Mouse (Mus musculus) kidney, embryonic 15.5 days (tissue): ENCODE results near the gene Olfr748. TPM values are rescaled to one million over a fixed set of nuclear protein-coding genes. Genes with fewer than 3 reads are reported as not detected.
"Not testable (repeated sequence)": the region's sequence is repeated elsewhere in the genome, so short reads cannot be mapped to it uniquely, and the experiment has no call there.

ENCODE experiments used
- ATAC-seq: fragments of 200-750 bp; cut with Nextera tagmentation; replicated peaks from 2 replicates; pipeline ENCODE4 v1.8.0; 2017; ENCODE audit warnings: moderate TSS enrichment; ENCODE audit not compliant: low FRiP score
- H3K27ac ChIP-seq: fragments of 300-500 bp; sonication (generic); 2 replicates; pipeline ENCODE4 v1.5.1; 2015; ENCODE audit warnings: mild to moderate bottlenecking, inconsistent platforms
- H3K27me3 ChIP-seq: fragments of 300-500 bp; sonication (generic); 2 replicates; pipeline ENCODE4 v1.6.1; 2015; ENCODE audit warnings: inconsistent platforms
- H3K36me3 ChIP-seq: fragments of 300-500 bp; sonication (generic); 2 replicates; pipeline ENCODE4 v1.6.1; 2015; ENCODE audit warnings: inconsistent platforms
- H3K4me1 ChIP-seq: fragments of 300-500 bp; sonication (generic); 2 replicates; pipeline ENCODE4 v1.6.1; 2015; ENCODE audit warnings: inconsistent platforms
- H3K4me2 ChIP-seq: fragments of 300-500 bp; sonication (generic); 2 replicates; pipeline ENCODE4 v1.6.1; 2015; ENCODE audit warnings: moderate library complexity, mild to moderate bottlenecking, inconsistent platforms
- H3K4me3 ChIP-seq: fragments of 300-500 bp; sonication (generic); replicated peaks from 2 replicates; pipeline ENCODE4 v1.5.1; 2015; ENCODE audit warnings: mild to moderate bottlenecking, inconsistent platforms
- H3K9ac ChIP-seq: fragments of 300-500 bp; sonication (generic); 2 replicates; pipeline ENCODE4 v1.6.1; 2015; ENCODE audit warnings: mild to moderate bottlenecking, inconsistent platforms
- H3K9me3 ChIP-seq: fragments of 300-500 bp; sonication (generic); replicated peaks from 2 replicates; pipeline ENCODE4 v1.6.1; 2016; ENCODE audit warnings: inconsistent platforms
- WGBS: fragments of 180-500 bp; shearing (Covaris S2); methylation state at CpG from one replicate; pipeline ENCODE4 v1.1.7; 2015; ENCODE audit warnings: mixed read lengths; 5-methylcytosine and 5-hydroxymethylcytosine counted together
- polyA plus RNA-seq: library from polyadenylated mRNA; unstranded; fragments of >200 nt; fragmentation: Nextera tagmentation; extraction: Ambion mirVana; gene quantifications from 2 replicates; pipeline ENCODE4 v1.2.1, GENCODE M21; 2015

Olfr748 gene
- not detected in 2 replicates for polyA plus RNA-seq

GRCm38 (mm10) chr14:50707073-50707472, at the start of gene Olfr748:
Olfr748 (plus strand) TSS chr14:50707373.
- 66% methylated on average over 1 of the region's 1 CpGs for WGBS
- no peak within 1 kb of the TSS for H3K4me2 ChIP-seq
- H3K27me3 ChIP-seq: no peaks in the 10 kb centered on the region
- H3K9ac ChIP-seq: no peak within 1 kb of the TSS
- no peak within 1 kb of the TSS for H3K27ac ChIP-seq
- H3K36me3 ChIP-seq: no peaks in the 10 kb centered on the region
- no peaks in the 10 kb centered on the region for H3K4me1 ChIP-seq
- no peak for ATAC-seq
- no peak within 1 kb of the TSS for H3K4me3 ChIP-seq
- no peaks in the 10 kb centered on the region for H3K9me3 ChIP-seq

GRCm38 (mm10) chr14:50693106-50693505, 14.1 kb upstream of the Olfr748 start, which contains the start of gene Olfr747:
Olfr747 (minus strand) TSS chr14:50693206.
- Histone ChIP-seq H3K36me3 (no peaks in the 10 kb centered on the region), H3K27ac (no peak within 1 kb of the TSS), H3K9ac (no peak within 1 kb of the TSS), H3K27me3 (no peaks in the 10 kb centered on the region), H3K4me3 (no peak within 1 kb of the TSS), H3K4me2 (no peak within 1 kb of the TSS), H3K9me3 (no peaks in the 10 kb centered on the region), H3K4me1 (no peaks in the 10 kb centered on the region)
- ATAC-seq: no peak
- 88% methylated on average over 3 of the region's 3 CpGs for WGBS

GRCm38 (mm10) chr14:50719875-50720274, 12.7 kb downstream of the Olfr748 start:
- H3K36me3 ChIP-seq, H3K27ac ChIP-seq, H3K4me3 ChIP-seq, H3K4me1 ChIP-seq, H3K9me3 ChIP-seq, H3K27me3 ChIP-seq, H3K9ac ChIP-seq, ATAC-seq, H3K4me2 ChIP-seq: not testable (repeated sequence)
- WGBS: 92% methylated on average over 15 of the region's 15 CpGs

GRCm38 (mm10) chr14:50722371-50722770, 15.2 kb downstream of the Olfr748 start:
- not testable (repeated sequence) for H3K4me2 ChIP-seq, H3K9ac ChIP-seq, H3K9me3 ChIP-seq, H3K36me3 ChIP-seq, H3K27ac ChIP-seq, H3K4me1 ChIP-seq, H3K27me3 ChIP-seq, ATAC-seq, H3K4me3 ChIP-seq
- 70% methylated on average over 3 of the region's 4 CpGs for WGBS

GRCm38 (mm10) chr14:50740334-50740733, 33.2 kb downstream of the Olfr748 start:
- WGBS: 69% methylated on average over 2 of the region's 2 CpGs
- Histone ChIP-seq H3K4me2 (no peak overlapping the region), H3K36me3 (no peaks in the 10 kb centered on the region), H3K27me3 (no peaks in the 10 kb centered on the region), H3K9ac (no peak overlapping the region), H3K27ac (no peak overlapping the region), H3K9me3 (no peaks in the 10 kb centered on the region), H3K4me1 (no peaks in the 10 kb centered on the region), H3K4me3 (no peak overlapping the region)
- ATAC-seq: no peak

GRCm38 (mm10) chr14:50741584-50741983, 34.4 kb downstream of the Olfr748 start:
- Histone ChIP-seq H3K4me3 (no peak overlapping the region), H3K27ac (no peak overlapping the region), H3K27me3 (no peaks in the 10 kb centered on the region), H3K9ac (no peak overlapping the region), H3K9me3 (no peaks in the 10 kb centered on the region), H3K36me3 (no peaks in the 10 kb centered on the region), H3K4me2 (no peak overlapping the region), H3K4me1 (no peaks in the 10 kb centered on the region)
- 79% methylated on average over 2 of the region's 2 CpGs for WGBS
- ATAC-seq: no peak

GRCm38 (mm10) chr14:50744994-50745393, 37.8 kb downstream of the Olfr748 start, which contains the start of gene Olfr749:
Olfr749 (minus strand) TSS chr14:50745094.
- Histone ChIP-seq H3K27me3 (no peaks in the 10 kb centered on the region), H3K9ac (no peak within 1 kb of the TSS), H3K27ac (no peak within 1 kb of the TSS), H3K4me2 (no peak within 1 kb of the TSS), H3K9me3 (no peaks in the 10 kb centered on the region), H3K36me3 (no peaks in the 10 kb centered on the region), H3K4me1 (no peaks in the 10 kb centered on the region), H3K4me3 (no peak within 1 kb of the TSS)
- ATAC-seq: no peak

- WGBS: 80% methylated on average over 5 of the region's 5 CpGs
- ATAC-seq: no peak
- Histone ChIP-seq H3K9me3 (no peaks in the 10 kb centered on the region), H3K27ac (no peak overlapping the region), H3K4me2 (no peak overlapping the region), H3K4me1 (no peaks in the 10 kb centered on the region), H3K36me3 (peaks cover 8% of the 10 kb centered on the region), H3K27me3 (no peaks in the 10 kb centered on the region), H3K4me3 (no peak overlapping the region), H3K9ac (no peak overlapping the region)
Measured at GRCm38 (mm10) chr14:50758416-50759085, 51.4 kb downstream of the Olfr748 start.

Other genes with a start within 250 kb of the Olfr748 start
- not detected in 2 replicates for gene Olfr741, start 234.6 kb upstream of the Olfr748 start, polyA plus RNA-seq
- gene Olfr742, start 203.8 kb upstream of the Olfr748 start, polyA plus RNA-seq: not detected in 2 replicates
- gene Olfr743, start 185.5 kb upstream of the Olfr748 start, polyA plus RNA-seq: not detected in 2 replicates
- gene Olfr744, start 92.5 kb upstream of the Olfr748 start, polyA plus RNA-seq: not detected in 2 replicates
- gene Olfr745, start 68.0 kb upstream of the Olfr748 start, polyA plus RNA-seq: not detected in 2 replicates
- not detected in 2 replicates for gene Olfr746, start 60.3 kb upstream of the Olfr748 start, polyA plus RNA-seq
- gene Olfr747, start 14.2 kb upstream of the Olfr748 start, polyA plus RNA-seq: not detected in 2 replicates
- gene Olfr749, start 37.7 kb downstream of the Olfr748 start, polyA plus RNA-seq: not detected in 2 replicates
- 74.4 and 78.5 TPM in 2 replicates for gene Ttc5, start 78.1 kb downstream of the Olfr748 start, polyA plus RNA-seq
- gene Ccnb1ip1, start 100.4 kb downstream of the Olfr748 start, polyA plus RNA-seq: not detected in 2 replicates
- 64.9 and 65.6 TPM in 2 replicates for gene Parp2, start 100.5 kb downstream of the Olfr748 start, polyA plus RNA-seq
- gene Tep1, start 163.2 kb downstream of the Olfr748 start, polyA plus RNA-seq: 6.2 and 8.5 TPM in 2 replicates
- 0.19 TPM in 2 replicates for gene Klhl33, start 190.1 kb downstream of the Olfr748 start, polyA plus RNA-seq
- gene Osgep, start 217.5 kb downstream of the Olfr748 start, polyA plus RNA-seq: 166 and 173 TPM in 2 replicates
- 301 and 306 TPM in 2 replicates for gene Apex1, start 217.6 kb downstream of the Olfr748 start, polyA plus RNA-seq
- 49.5 and 53.9 TPM in 2 replicates for gene Pip4p1, start 223.5 kb downstream of the Olfr748 start, polyA plus RNA-seq
- 74.3 and 78.6 TPM in 2 replicates for gene Pnp, start 223.7 kb downstream of the Olfr748 start, polyA plus RNA-seq
- not detected in 2 replicates for gene Gm49342, start 237.1 kb downstream of the Olfr748 start, polyA plus RNA-seq
- gene Pnp2, start 248.6 kb downstream of the Olfr748 start, polyA plus RNA-seq: 0.62 and 1.0 TPM in 2 replicates